Mouse (Mus musculus) cerebellum, adult 2 months (tissue): ENCODE results near the gene Wdr73.

ENCODE experiments used
- CTCF ChIP-seq: fragments of 200-500 bp; IDR thresholded peaks from 2 replicates; pipeline ENCODE4 v1.5.1; 2011; ENCODE audit warnings: low read depth, mild to moderate bottlenecking, control low read depth, low read length, moderate library complexity, borderline replicate concordance; ENCODE audit not compliant: insufficient read depth
- POLR2A ChIP-seq: fragments of 200-500 bp; IDR thresholded peaks from 2 replicates; pipeline ENCODE4 v1.6.1; 2011; ENCODE audit warnings: low read length, control low read depth, borderline replicate concordance; ENCODE audit not compliant: insufficient read depth

- no peak for TF ChIP-seq POLR2A
- no peak for TF ChIP-seq CTCF
Measured at GRCm38 (mm10) chr7:80904921-80905515, 3.9 kb upstream of the Wdr73 start, which contains the start of gene Nmb.
